Mouse (Mus musculus): ENCODE results near the gene Trnp1.

DNA sequence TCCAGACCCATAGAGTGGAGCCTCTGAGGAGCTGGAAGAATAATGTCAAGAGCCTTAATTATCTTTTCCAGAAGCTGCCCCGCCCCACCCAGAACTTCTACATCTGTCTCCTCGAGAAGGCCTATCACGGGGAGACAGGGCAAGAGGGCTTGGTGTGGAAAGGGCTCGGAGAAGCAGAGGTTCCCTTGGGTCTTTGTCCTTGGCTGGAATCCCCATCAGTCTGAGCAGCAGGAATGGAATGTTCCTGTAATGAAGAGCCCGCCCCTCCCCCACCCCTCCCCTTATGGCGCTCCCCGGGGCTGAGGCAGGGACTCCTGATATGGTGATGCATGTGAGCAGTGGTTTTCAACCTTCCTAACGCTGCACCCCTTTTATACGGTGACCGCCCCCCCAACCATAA lies 6.5 kb downstream of the Trnp1 start:
- TF ChIP-seq CTCF (IDR thresholded peaks at IDR 0.05), result no peak
- TF ChIP-seq EP300 (IDR thresholded peaks at IDR 0.05), result peak; percentile 86

Data from lung, postnatal 0 days (tissue).